Comparison of ENCODE assay signal across 19 mouse cellular contexts in the genomic region with DNA sequence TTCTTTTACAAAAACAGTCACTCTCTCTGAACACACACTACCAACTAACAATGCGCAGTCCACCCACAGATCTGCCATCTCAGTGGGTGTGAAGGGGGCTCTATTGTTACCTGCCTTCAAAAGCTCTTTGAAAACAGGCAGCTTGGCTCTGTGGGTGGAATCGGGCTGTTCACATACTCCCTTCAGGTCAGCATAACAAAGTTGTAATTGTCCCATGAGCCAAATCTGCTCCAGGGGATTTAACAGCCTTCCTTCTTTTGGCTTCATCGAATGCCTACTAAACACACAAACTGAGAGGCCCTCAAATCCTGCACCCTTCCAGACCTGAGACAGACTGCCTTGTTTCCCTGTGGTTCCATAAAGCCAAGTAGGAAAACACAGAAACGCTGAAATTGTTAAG. TPM values are rescaled to one million over a fixed set of nuclear protein-coding genes. Genes with fewer than 3 reads are reported as not detected.
DNase-seq lines count a peak whose midpoint lies in the region; ATAC-seq lines count a peak whose summit lies in the region.
"Had no signal": no experiment of that assay in that cellular context is flagged by ENCODE, and none has a peak within 500 bp of the region (broad histone marks: within the 10 kb centered on the region; RNA-seq: fewer than 3 reads in every experiment).

No protein-coding gene starts in this region.

- 15% methylated on average over 4 of the region's 4 CpGs for WGBS in hindbrain, embryonic 16.5 days
- WGBS in hindbrain, embryonic 14.5 days = 11% methylated on average over 4 of the region's 4 CpGs
- 7% methylated on average over 4 of the region's 4 CpGs for WGBS in forebrain, embryonic 13.5 days
- WGBS in midbrain, embryonic 14.5 days = 9% methylated on average over 4 of the region's 4 CpGs

- H3K36me3 ChIP-seq in hindbrain, embryonic 16.5 days (ENCODE audit: control insufficient read depth, insufficient read depth, low read length) = no peaks in the 10 kb centered on the region
- no peaks in the 10 kb centered on the region for H3K36me3 ChIP-seq in hindbrain, embryonic 14.5 days (replicated peaks; ENCODE audit: control insufficient read depth, insufficient read depth)
- no peaks in the 10 kb centered on the region for H3K36me3 ChIP-seq in forebrain, embryonic 13.5 days (ENCODE audit: poor library complexity, severe bottlenecking)
- H3K36me3 ChIP-seq in midbrain, embryonic 14.5 days (ENCODE audit: control insufficient read depth, insufficient read depth, low read length) = no peaks in the 10 kb centered on the region
- H3K36me3 ChIP-seq: embryonic facial prominence, embryonic 12.5 days; heart, embryonic 15.5 days; hindbrain, embryonic 15.5 days had no signal

- no peak for DNase-seq in hindbrain, embryonic 14.5 days (ENCODE audit: low spot score)
- peak; percentile 70 for DNase-seq in R1 (ENCODE audit: low read depth, low spot score)
- peak; percentile 47 for DNase-seq in midbrain, embryonic 14.5 days
- DNase-seq in cerebellum, postnatal 25 days = no peak
- DNase-seq in adrenal gland, postnatal 25 days = no peak
- DNase-seq: cerebellum, adult 11 months; cerebellum, postnatal 36 days; heart, adult 11 months; kidney, adult 2 months; kidney, postnatal 4 days; left cerebral cortex, postnatal 4 days; lung, adult 18-20 months; thymus, adult 2 months had no signal

- no peak overlapping the region for H3K9ac ChIP-seq in hindbrain, embryonic 16.5 days (ENCODE audit: low read depth, low read length)
- H3K9ac ChIP-seq in hindbrain, embryonic 14.5 days = no peak overlapping the region
- H3K9ac ChIP-seq in forebrain, embryonic 13.5 days = no peak overlapping the region
- no peak overlapping the region for H3K9ac ChIP-seq in midbrain, embryonic 14.5 days (replicated peaks; ENCODE audit: low read length)
- H3K9ac ChIP-seq: embryonic facial prominence, embryonic 12.5 days; heart, embryonic 15.5 days; hindbrain, embryonic 15.5 days had no signal

- H3K27me3 ChIP-seq in hindbrain, embryonic 16.5 days (replicated peaks; ENCODE audit: control insufficient read depth, insufficient read depth, low read length) = no peaks in the 10 kb centered on the region
- H3K27me3 ChIP-seq in hindbrain, embryonic 14.5 days (ENCODE audit: control insufficient read depth, insufficient read depth, low read length) = no peaks in the 10 kb centered on the region
- H3K27me3 ChIP-seq in forebrain, embryonic 13.5 days = no peaks in the 10 kb centered on the region
- H3K27me3 ChIP-seq in midbrain, embryonic 14.5 days (ENCODE audit: control insufficient read depth, insufficient read depth, low read length) = no peaks in the 10 kb centered on the region
- H3K27me3 ChIP-seq: embryonic facial prominence, embryonic 12.5 days; heart, embryonic 15.5 days; hindbrain, embryonic 15.5 days had no signal

- no peak overlapping the region for H3K4me3 ChIP-seq in hindbrain, embryonic 16.5 days (ENCODE audit: low read length)
- no peak overlapping the region for H3K4me3 ChIP-seq in hindbrain, embryonic 14.5 days (replicated peaks; ENCODE audit: low read length)
- H3K4me3 ChIP-seq in forebrain, embryonic 13.5 days = no peak overlapping the region
- no peak overlapping the region for H3K4me3 ChIP-seq in midbrain, embryonic 14.5 days (replicated peaks; ENCODE audit: low read depth, low read length)
- H3K4me3 ChIP-seq: embryonic facial prominence, embryonic 12.5 days; heart, embryonic 15.5 days; hindbrain, embryonic 15.5 days had no signal

- H3K9me3 ChIP-seq in hindbrain, embryonic 16.5 days (ENCODE audit: control insufficient read depth, low read length) = peaks cover 2% of the 10 kb centered on the region; the same call in 1 of the 2 replicates
- H3K9me3 ChIP-seq in hindbrain, embryonic 14.5 days (ENCODE audit: control insufficient read depth, low read length) = 0 out of 2 replicates have a peak, but pooled peaks cover 4% of the 10 kb centered on the region
- no peaks in the 10 kb centered on the region for H3K9me3 ChIP-seq in forebrain, embryonic 13.5 days (replicated peaks)
- H3K9me3 ChIP-seq in midbrain, embryonic 14.5 days (ENCODE audit: control insufficient read depth, low read length) = no peaks in the 10 kb centered on the region
- H3K9me3 ChIP-seq: embryonic facial prominence, embryonic 12.5 days; heart, embryonic 15.5 days; hindbrain, embryonic 15.5 days had no signal

- H3K4me1 ChIP-seq in hindbrain, embryonic 16.5 days (ENCODE audit: control insufficient read depth, insufficient read depth, low read depth, low read length) = no peaks in the 10 kb centered on the region; the same call in 1 of the 2 replicates
- no peaks in the 10 kb centered on the region; the same call in 1 of the 2 replicates for H3K4me1 ChIP-seq in hindbrain, embryonic 14.5 days (replicated peaks; ENCODE audit: control insufficient read depth, insufficient read depth, low read length)
- H3K4me1 ChIP-seq in forebrain, embryonic 13.5 days = peaks cover 16% of the 10 kb centered on the region
- H3K4me1 ChIP-seq in midbrain, embryonic 14.5 days (ENCODE audit: control insufficient read depth, insufficient read depth, low read length) = 0 out of 2 replicates have a peak, but pooled peaks cover 5% of the 10 kb centered on the region
- H3K4me1 ChIP-seq: embryonic facial prominence, embryonic 12.5 days; heart, embryonic 15.5 days had no signal

- H3K27ac ChIP-seq in hindbrain, embryonic 16.5 days (ENCODE audit: low read depth, low read length) = no peak overlapping the region
- H3K27ac ChIP-seq in hindbrain, embryonic 14.5 days = no peak overlapping the region
- H3K27ac ChIP-seq in forebrain, embryonic 13.5 days = peak overlapping the region; percentile 44
- H3K27ac ChIP-seq in midbrain, embryonic 14.5 days (replicated peaks; ENCODE audit: low read depth, low read length) = no peak overlapping the region
- H3K27ac ChIP-seq: embryonic facial prominence, embryonic 12.5 days; heart, embryonic 15.5 days; hindbrain, embryonic 15.5 days had no signal

- peak; percentile 37; the same call in 1 of the 2 replicates for ATAC-seq in hindbrain, embryonic 16.5 days
- no peak for ATAC-seq in hindbrain, embryonic 14.5 days (ENCODE audit: low FRiP score)
- ATAC-seq in forebrain, embryonic 13.5 days = peak; percentile 36; the same call in 1 of the 2 replicates
- ATAC-seq in midbrain, embryonic 14.5 days (ENCODE audit: low FRiP score, low TSS enrichment) = peak; percentile 62; the same call in 1 of the 2 replicates

- no peak overlapping the region for H3K4me2 ChIP-seq in hindbrain, embryonic 16.5 days (ENCODE audit: low read length)
- no peak overlapping the region for H3K4me2 ChIP-seq in hindbrain, embryonic 14.5 days (replicated peaks)
- peak overlapping the region; percentile 2; the same call in 1 of the 2 replicates for H3K4me2 ChIP-seq in forebrain, embryonic 13.5 days
- H3K4me2 ChIP-seq in midbrain, embryonic 14.5 days (ENCODE audit: low read length) = no peak overlapping the region
- H3K4me2 ChIP-seq: embryonic facial prominence, embryonic 12.5 days; heart, embryonic 15.5 days; hindbrain, embryonic 15.5 days had no signal

RNA-seq across cellular contexts. Expression of a gene that starts 56.2 kb away (rescaled TPM):
- 35.2 and 35.6 TPM in 2 replicates for polyA plus RNA-seq in hindbrain, embryonic 16.5 days (2015; fragmentation: Nextera tagmentation; extraction: Ambion mirVana)
- 50.2 and 55.7 TPM in 2 replicates for polyA plus RNA-seq in hindbrain, embryonic 14.5 days (2014; fragmentation: Nextera tagmentation; extraction: Ambion mirVana)
- polyA plus RNA-seq in forebrain, embryonic 13.5 days (2015; fragmentation: Nextera tagmentation; extraction: Ambion mirVana) = 1.2 and 1.9 TPM in 2 replicates
- 7.6 and 9.2 TPM in 2 replicates for polyA plus RNA-seq in midbrain, embryonic 14.5 days (2014; fragmentation: Nextera tagmentation; extraction: Ambion mirVana)
- total RNA-seq in adrenal gland, postnatal 25 days (2021) = 1.4 TPM in 2 replicates
- total RNA-seq: megakaryocyte-erythroid progenitor cell, adult 5-6 weeks had no signal

Comparison
In these comparisons a context has a peak if more than half of its experiments do, and no peak if none do; other contexts are left out.
1. DNase-seq: peak in R1 (single experiment) and midbrain, embryonic 14.5 days (single experiment); none in hindbrain, embryonic 14.5 days (single experiment), cerebellum, postnatal 25 days (0 of 2) and adrenal gland, postnatal 25 days (single experiment).